Mouse (Mus musculus): ENCODE results near the gene 4930455H04Rik.

DNA sequence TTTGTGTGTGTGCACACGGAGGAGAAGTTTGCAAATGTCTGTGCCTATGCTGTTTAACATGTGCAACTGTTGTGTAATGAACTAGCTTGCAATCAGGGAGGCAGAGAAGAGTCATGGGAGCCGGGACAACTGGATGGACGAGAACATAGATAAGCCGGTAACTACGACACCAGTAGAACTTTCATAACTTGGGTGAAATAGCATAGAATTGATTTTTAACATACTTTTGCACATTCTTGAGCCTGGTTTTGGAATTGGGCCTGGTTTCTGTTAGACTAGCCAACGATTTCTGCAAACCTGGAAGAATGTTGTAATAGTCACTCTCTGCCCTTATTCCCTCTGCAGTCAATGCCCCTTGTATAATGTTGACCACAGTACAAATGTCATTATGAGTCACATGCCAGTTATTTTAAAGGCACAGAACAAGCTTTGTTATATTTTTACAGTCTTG lies 17.4 kb upstream of the 4930455H04Rik start:
- no peak for TF ChIP-seq POLR2A (IDR thresholded peaks at IDR 0.05; ENCODE audit: low read depth, low read length)
- TF ChIP-seq CTCF (IDR thresholded peaks at IDR 0.05; ENCODE audit: extremely low read depth, insufficient read depth, insufficient read length, insufficient replicate concordance), result no peak

All from spleen, adult 2 months (tissue).